Mouse (Mus musculus) retina, embryonic 14.5 days (tissue): ENCODE measurements at regions not wholly inside any gene's neighbourhood (a gene's known extent, or its start where the extent isn't known, plus 50 kb on each side); places are given as distances from the start of the nearest gene placed in this dataset.

ENCODE experiments used
- DNase-seq: peaks from one replicate; pipeline ENCODE4 v3.0.0-alpha.2; 2015; ENCODE audit warnings: low spot score

GRCm38 (mm10) chr2:12815339-12815738, 108.5 kb upstream of the Pter start:
- DNase-seq: no peak

GRCm38 (mm10) chr2:12825902-12826301, 97.9 kb upstream of the Pter start:
- DNase-seq: no peak

- no peak for DNase-seq
Observed at GRCm38 (mm10) chr2:12833579-12833978, 90.3 kb upstream of the Pter start.

GRCm38 (mm10) chr2:12866543-12866942, 57.3 kb upstream of the Pter start:
- DNase-seq: no peak

- no peak for DNase-seq
Observed at GRCm38 (mm10) chr2:12868772-12869171, 55.1 kb upstream of the Pter start.
